Mouse (Mus musculus): ENCODE measurements around the gene 4430402I18Rik. TPM values are rescaled to one million over a fixed set of nuclear protein-coding genes. Genes with fewer than 3 reads are reported as not detected.

The 4430402I18Rik gene
- total RNA-seq, 1 experiment from 2014 or later = not detected

- no peak for ATAC-seq (ENCODE audit: extremely low read depth, insufficient number of reproducible peaks, low FRiP score, poor library complexity, severe bottlenecking)
These were observed 53.0 kb downstream of the 4430402I18Rik start for GRCm38 (mm10) chr19:28914598-28914997.

- ATAC-seq (ENCODE audit: extremely low read depth, insufficient number of reproducible peaks, low FRiP score, poor library complexity, severe bottlenecking) = no peak
These were observed 58.9 kb downstream of the 4430402I18Rik start for GRCm38 (mm10) chr19:28908693-28909092.

GRCm38 (mm10) chr19:28908186-28908585, 59.4 kb downstream of the 4430402I18Rik start:
- no peak for ATAC-seq (ENCODE audit: extremely low read depth, insufficient number of reproducible peaks, low FRiP score, poor library complexity, severe bottlenecking)

GRCm38 (mm10) chr19:28903536-28904119, 64.0 kb downstream of the 4430402I18Rik start:
- no peak for ATAC-seq (ENCODE audit: extremely low read depth, insufficient number of reproducible peaks, low FRiP score, poor library complexity, severe bottlenecking)

- no peak for ATAC-seq (ENCODE audit: extremely low read depth, insufficient number of reproducible peaks, low FRiP score, poor library complexity, severe bottlenecking)
These were observed 64.8 kb downstream of the 4430402I18Rik start for GRCm38 (mm10) chr19:28902806-28903205.

- ATAC-seq (ENCODE audit: extremely low read depth, insufficient number of reproducible peaks, low FRiP score, poor library complexity, severe bottlenecking) = no peak
These were observed 65.5 kb downstream of the 4430402I18Rik start for GRCm38 (mm10) chr19:28902111-28902510.

- no peak for ATAC-seq (ENCODE audit: extremely low read depth, insufficient number of reproducible peaks, low FRiP score, poor library complexity, severe bottlenecking)
These were observed 66.8 kb downstream of the 4430402I18Rik start for GRCm38 (mm10) chr19:28900771-28901170.

GRCm38 (mm10) chr19:28897497-28897896, 70.1 kb downstream of the 4430402I18Rik start:
- ATAC-seq (ENCODE audit: extremely low read depth, insufficient number of reproducible peaks, low FRiP score, poor library complexity, severe bottlenecking) = no peak

- no peak for ATAC-seq (ENCODE audit: extremely low read depth, insufficient number of reproducible peaks, low FRiP score, poor library complexity, severe bottlenecking)
These were observed 71.0 kb downstream of the 4430402I18Rik start for GRCm38 (mm10) chr19:28896639-28897038.

- ATAC-seq (ENCODE audit: extremely low read depth, insufficient number of reproducible peaks, low FRiP score, poor library complexity, severe bottlenecking) = no peak
These were observed 75.7 kb downstream of the 4430402I18Rik start for GRCm38 (mm10) chr19:28891864-28892263.

- ATAC-seq (ENCODE audit: extremely low read depth, insufficient number of reproducible peaks, low FRiP score, poor library complexity, severe bottlenecking) = no peak
These were observed 76.4 kb downstream of the 4430402I18Rik start for GRCm38 (mm10) chr19:28891238-28891637.

GRCm38 (mm10) chr19:28889251-28889650, 78.3 kb downstream of the 4430402I18Rik start:
- ATAC-seq (ENCODE audit: extremely low read depth, insufficient number of reproducible peaks, low FRiP score, poor library complexity, severe bottlenecking) = no peak

GRCm38 (mm10) chr19:28888496-28888895, 79.1 kb downstream of the 4430402I18Rik start:
- ATAC-seq (ENCODE audit: extremely low read depth, insufficient number of reproducible peaks, low FRiP score, poor library complexity, severe bottlenecking) = no peak

- ATAC-seq (ENCODE audit: extremely low read depth, insufficient number of reproducible peaks, low FRiP score, poor library complexity, severe bottlenecking) = no peak
These were observed 84.5 kb downstream of the 4430402I18Rik start for GRCm38 (mm10) chr19:28883126-28883525.

GRCm38 (mm10) chr19:28879476-28879875, 88.1 kb downstream of the 4430402I18Rik start:
- no peak for ATAC-seq (ENCODE audit: extremely low read depth, insufficient number of reproducible peaks, low FRiP score, poor library complexity, severe bottlenecking)

GRCm38 (mm10) chr19:28870351-28870750, 97.2 kb downstream of the 4430402I18Rik start:
- no peak for ATAC-seq (ENCODE audit: extremely low read depth, insufficient number of reproducible peaks, low FRiP score, poor library complexity, severe bottlenecking)

- no peak for ATAC-seq (ENCODE audit: extremely low read depth, insufficient number of reproducible peaks, low FRiP score, poor library complexity, severe bottlenecking)
These were observed 98.2 kb downstream of the 4430402I18Rik start for GRCm38 (mm10) chr19:28869251-28869855.

GRCm38 (mm10) chr19:28865501-28865900, 102.1 kb downstream of the 4430402I18Rik start:
- ATAC-seq (ENCODE audit: extremely low read depth, insufficient number of reproducible peaks, low FRiP score, poor library complexity, severe bottlenecking) = no peak

GRCm38 (mm10) chr19:28864981-28865380, 102.6 kb downstream of the 4430402I18Rik start:
- no peak for ATAC-seq (ENCODE audit: extremely low read depth, insufficient number of reproducible peaks, low FRiP score, poor library complexity, severe bottlenecking)

GRCm38 (mm10) chr19:28863626-28864025, 104.0 kb downstream of the 4430402I18Rik start:
- ATAC-seq (ENCODE audit: extremely low read depth, insufficient number of reproducible peaks, low FRiP score, poor library complexity, severe bottlenecking) = no peak

GRCm38 (mm10) chr19:28860246-28860645, 107.4 kb downstream of the 4430402I18Rik start:
- ATAC-seq (ENCODE audit: extremely low read depth, insufficient number of reproducible peaks, low FRiP score, poor library complexity, severe bottlenecking) = no peak
